Mouse (Mus musculus): ENCODE measurements around the gene Tnfrsf19. TPM values are rescaled to one million over a fixed set of nuclear protein-coding genes. Genes with fewer than 3 reads are reported as not detected.

Tnfrsf19 gene
- total RNA-seq, 2 experiments from 2014 or later = 3.2 TPM; not detected in 1

- ATAC-seq (replicated peaks; ENCODE audit: low FRiP score, poor library complexity, severe bottlenecking) = no peak
Observed at GRCm38 (mm10) chr14:61024006-61024405, 22.3 kb downstream of the Tnfrsf19 start.

DNA sequence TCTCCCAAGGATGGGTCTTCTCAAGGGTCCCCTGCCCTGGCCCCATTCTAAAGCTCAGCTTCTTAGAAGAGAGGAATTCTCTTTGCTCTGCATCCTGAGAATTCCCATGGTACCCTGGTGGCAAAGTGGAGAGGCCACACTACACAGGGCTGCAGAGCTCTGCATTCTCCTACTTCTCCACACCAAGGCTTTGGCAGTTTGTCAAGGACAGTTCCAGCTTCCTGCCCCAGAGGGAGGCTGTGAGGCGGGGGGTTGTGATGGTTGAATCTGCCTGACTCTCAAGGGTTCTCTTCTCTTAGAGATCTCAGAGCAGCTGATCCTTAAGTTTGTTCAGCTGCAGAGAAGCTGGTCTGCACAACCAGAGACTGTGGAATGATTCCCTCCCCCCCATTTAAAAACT, 23.9 kb downstream of the Tnfrsf19 start:
- no peak for ATAC-seq (replicated peaks; ENCODE audit: low FRiP score, poor library complexity, severe bottlenecking)

DNA sequence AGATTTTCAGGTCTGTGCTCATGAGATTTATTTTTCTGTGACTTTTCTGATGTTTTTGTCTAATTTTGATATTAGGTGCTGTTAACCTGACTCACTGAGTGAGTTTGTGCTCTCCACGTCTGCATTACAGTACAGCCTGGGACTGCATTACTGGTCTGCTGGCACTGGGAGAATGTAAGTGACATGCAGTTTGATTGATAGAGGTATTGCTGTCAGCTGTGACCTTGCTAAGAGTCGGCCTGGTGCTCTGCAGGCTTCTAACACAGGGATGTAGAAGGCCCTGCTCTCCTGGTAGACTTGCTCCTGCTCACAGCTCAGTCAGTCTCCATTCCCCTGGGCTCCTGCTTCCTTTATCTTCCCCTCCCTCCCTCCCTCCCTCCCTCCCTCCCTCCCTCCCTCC, 25.3 kb downstream of the Tnfrsf19 start:
- no peak for ATAC-seq (replicated peaks; ENCODE audit: low FRiP score, poor library complexity, severe bottlenecking)

DNA sequence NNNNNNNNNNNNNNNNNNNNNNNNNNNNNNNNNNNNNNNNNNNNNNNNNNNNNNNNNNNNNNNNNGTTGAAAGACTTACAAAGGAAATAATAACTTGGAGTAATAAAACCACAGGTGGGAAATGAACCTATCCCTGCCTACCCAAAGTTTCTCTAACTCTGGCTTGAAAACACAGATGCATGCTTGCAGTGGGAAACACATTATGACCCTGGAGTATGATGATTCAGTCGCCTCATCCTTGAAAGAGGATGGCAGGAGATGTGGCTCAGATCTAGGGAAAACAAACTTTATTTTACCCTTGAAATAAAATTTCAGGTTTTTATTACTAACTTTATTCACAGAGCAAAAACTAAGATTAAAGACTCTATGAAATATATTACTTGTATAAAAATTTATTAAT, 26.4 kb downstream of the Tnfrsf19 start:
- ATAC-seq (replicated peaks; ENCODE audit: low FRiP score, poor library complexity, severe bottlenecking) = no peak

- no peak for ATAC-seq (replicated peaks; ENCODE audit: low FRiP score, poor library complexity, severe bottlenecking)
Observed at GRCm38 (mm10) chr14:61014544-61014943, 31.7 kb downstream of the Tnfrsf19 start.

DNA sequence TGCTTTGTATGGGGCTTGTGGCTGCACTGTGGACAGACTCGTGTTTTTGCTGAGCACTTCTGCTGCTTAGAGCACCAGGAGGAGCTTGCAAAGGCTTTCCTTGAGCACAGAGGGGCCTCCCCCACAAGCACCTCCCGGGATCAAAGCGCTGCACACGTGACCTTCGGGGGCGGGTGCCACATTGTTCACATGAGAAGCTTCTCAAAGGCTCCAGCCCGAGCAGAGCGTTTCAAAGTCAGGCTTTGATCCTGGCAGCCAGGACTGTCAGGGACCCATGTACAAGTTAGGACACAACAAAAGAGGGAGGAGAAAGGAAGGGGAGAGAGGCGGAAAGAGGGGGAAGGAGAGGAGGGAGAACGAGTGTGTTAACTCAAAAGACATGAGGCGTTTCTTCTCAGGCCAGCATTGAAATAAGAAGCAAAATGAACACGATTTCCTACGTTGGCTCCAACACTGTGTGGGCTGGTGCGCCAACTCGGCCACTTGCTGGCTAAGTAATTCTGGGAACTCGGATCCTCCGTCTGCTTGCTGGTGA, 33.8 kb downstream of the Tnfrsf19 start:
- ATAC-seq (replicated peaks; ENCODE audit: low FRiP score, poor library complexity, severe bottlenecking) = no peak

DNA sequence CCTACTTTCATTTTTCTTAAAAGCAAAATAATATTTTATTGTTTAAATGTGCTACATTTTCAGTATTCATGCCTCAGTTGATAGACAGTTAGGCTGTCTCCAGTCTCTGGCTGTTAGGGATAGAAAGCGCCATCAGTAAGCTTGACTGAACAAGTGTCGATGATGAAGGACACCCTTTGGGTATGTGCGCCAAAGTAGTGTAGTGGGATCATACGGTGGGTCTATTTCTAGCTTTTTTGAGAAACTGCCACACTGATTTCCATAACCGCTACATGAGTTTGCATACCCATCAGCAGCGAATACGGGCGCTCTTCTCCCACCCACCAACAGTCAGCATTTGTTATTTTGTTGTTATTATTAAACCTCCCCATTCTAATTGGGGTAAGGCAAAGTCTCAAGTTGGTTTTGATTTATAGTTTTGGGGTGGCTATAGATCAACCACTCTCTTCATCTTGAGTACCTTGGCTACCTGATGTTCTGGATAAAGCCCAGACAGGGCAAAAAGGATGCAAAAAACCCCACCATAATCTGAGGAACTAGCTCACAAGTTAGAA, 34.6 kb downstream of the Tnfrsf19 start:
- ATAC-seq (replicated peaks; ENCODE audit: low FRiP score, poor library complexity, severe bottlenecking) = no peak

- no peak for ATAC-seq (replicated peaks; ENCODE audit: low FRiP score, poor library complexity, severe bottlenecking)
Observed at GRCm38 (mm10) chr14:61005127-61005837, 41.0 kb downstream of the Tnfrsf19 start.

DNA sequence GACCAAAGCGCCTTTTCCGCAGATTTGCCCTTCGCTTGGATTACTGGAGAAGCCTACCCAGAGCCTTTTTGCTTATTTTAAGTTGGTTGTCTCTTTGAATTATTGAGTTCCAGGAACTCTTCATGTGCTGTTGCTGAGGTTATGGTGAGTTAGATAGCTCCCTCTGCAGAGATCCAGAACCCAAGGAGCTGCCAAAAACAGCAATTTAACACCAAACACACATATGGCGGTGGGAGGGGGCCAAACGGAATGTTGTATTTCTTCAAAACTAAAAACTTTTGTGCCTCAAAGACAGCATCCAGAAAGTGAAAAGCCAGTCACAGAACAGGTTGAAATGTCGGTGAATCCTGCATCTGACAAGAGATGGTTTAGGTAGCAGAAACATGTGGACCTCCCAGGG, 42.6 kb downstream of the Tnfrsf19 start:
- no peak for ATAC-seq (replicated peaks; ENCODE audit: low FRiP score, poor library complexity, severe bottlenecking)

DNA sequence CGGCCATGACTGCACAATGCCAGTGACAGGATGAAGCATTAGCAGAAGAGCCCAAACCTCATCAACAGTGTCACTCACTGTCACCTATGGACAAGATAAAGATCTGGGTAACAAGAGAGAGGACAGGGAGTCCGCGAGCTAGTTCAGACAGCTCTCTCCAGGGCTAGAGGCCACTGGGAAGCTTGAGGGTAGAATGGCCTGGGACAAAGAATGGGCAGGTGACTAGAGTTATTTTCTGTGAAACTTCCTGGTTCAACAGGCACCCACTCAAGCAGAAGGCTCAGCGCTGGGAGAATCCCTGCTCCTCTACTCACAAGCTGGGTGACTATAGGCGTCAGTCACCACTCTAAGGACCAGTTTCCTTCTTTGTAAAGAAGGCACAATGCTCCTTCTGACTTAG, 46.2 kb downstream of the Tnfrsf19 start:
- no peak for ATAC-seq (replicated peaks; ENCODE audit: low FRiP score, poor library complexity, severe bottlenecking)

- ATAC-seq (replicated peaks; ENCODE audit: low FRiP score, poor library complexity, severe bottlenecking) = no peak
Observed at GRCm38 (mm10) chr14:60996556-60996955, 49.7 kb downstream of the Tnfrsf19 start.

GRCm38 (mm10) chr14:60993506-60993905, 52.8 kb downstream of the Tnfrsf19 start:
- ATAC-seq (replicated peaks; ENCODE audit: low FRiP score, poor library complexity, severe bottlenecking) = no peak

GRCm38 (mm10) chr14:60993092-60993491, 53.2 kb downstream of the Tnfrsf19 start:
- no peak for ATAC-seq (replicated peaks; ENCODE audit: low FRiP score, poor library complexity, severe bottlenecking)

GRCm38 (mm10) chr14:60992144-60992543, 54.1 kb downstream of the Tnfrsf19 start:
- ATAC-seq (replicated peaks; ENCODE audit: low FRiP score, poor library complexity, severe bottlenecking) = no peak

- no peak for ATAC-seq (replicated peaks; ENCODE audit: low FRiP score, poor library complexity, severe bottlenecking)
Observed at GRCm38 (mm10) chr14:60988228-60988627, 58.1 kb downstream of the Tnfrsf19 start.

- ATAC-seq (replicated peaks; ENCODE audit: low FRiP score, poor library complexity, severe bottlenecking) = no peak
Observed at GRCm38 (mm10) chr14:60986926-60987325, 59.4 kb downstream of the Tnfrsf19 start.

- no peak for ATAC-seq (replicated peaks; ENCODE audit: low FRiP score, poor library complexity, severe bottlenecking)
Observed at GRCm38 (mm10) chr14:60985077-60985476, 61.2 kb downstream of the Tnfrsf19 start.

DNA sequence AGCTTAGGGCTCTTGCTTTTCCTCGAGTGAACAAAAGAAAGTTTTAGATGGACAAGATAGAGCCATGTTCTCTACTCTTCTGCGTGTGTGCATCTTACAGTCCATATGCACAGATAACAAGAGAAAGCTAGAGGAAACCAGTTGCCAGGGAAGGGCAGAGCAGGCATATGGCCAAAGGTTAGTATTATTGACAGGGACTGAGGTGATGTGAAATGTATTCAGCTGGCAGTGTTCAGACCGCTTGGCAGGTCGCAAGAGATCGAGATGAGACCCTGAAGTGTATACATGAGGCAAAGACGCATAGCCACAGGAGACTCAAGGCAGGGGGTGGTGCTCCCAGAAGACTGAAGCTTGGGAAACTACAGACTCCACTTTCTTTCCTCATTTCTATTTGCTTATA, 62.0 kb downstream of the Tnfrsf19 start:
- ATAC-seq (replicated peaks; ENCODE audit: low FRiP score, poor library complexity, severe bottlenecking) = no peak

- no peak for ATAC-seq (replicated peaks; ENCODE audit: low FRiP score, poor library complexity, severe bottlenecking)
Observed at GRCm38 (mm10) chr14:60982126-60982525, 64.2 kb downstream of the Tnfrsf19 start.

- ATAC-seq (replicated peaks; ENCODE audit: low FRiP score, poor library complexity, severe bottlenecking) = no peak
Observed at GRCm38 (mm10) chr14:60980244-60980887, 65.9 kb downstream of the Tnfrsf19 start.

DNA sequence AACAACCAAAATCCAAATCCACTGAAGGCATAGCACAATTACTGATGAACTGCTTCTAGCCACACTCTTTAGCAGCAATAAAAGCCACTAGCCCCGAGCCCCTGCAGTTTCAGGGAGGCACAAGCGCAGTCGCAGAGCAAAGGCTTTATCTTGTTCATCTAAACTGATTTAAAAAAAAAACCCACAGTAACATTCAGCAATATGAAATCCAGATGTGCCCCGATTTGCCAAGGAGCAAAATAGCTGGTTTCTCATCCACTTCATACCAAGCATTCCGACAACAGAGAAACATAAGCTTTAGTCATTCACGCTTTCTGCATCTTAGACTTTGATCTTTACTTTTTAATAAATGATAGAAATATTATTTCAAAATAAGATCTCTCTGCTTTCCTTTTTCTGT, 68.2 kb downstream of the Tnfrsf19 start:
- no peak for ATAC-seq (replicated peaks; ENCODE audit: low FRiP score, poor library complexity, severe bottlenecking)
